Mouse (Mus musculus): ENCODE data around the gene Ifna2.

- TF ChIP-seq POLR2A (IDR thresholded peaks at IDR 0.05; ENCODE audit: borderline replicate concordance, low read depth, low read length) (no peak), CTCF (IDR thresholded peaks at IDR 0.05; ENCODE audit: low read depth, low read length) (no peak)
Measured at GRCm38 (mm10) chr4:88683812-88684211, at the start of gene Ifna2.

Measured in bone marrow macrophage, adult 2 months (primary cell).